Mouse (Mus musculus) midbrain, embryonic 11.5 days (tissue): ENCODE measurements at regions not wholly inside any gene's neighbourhood (a gene's known extent, or its start where the extent isn't known, plus 50 kb on each side); places are given as distances from the start of the nearest gene placed in this dataset.
"Not testable (repeated sequence)": the region's sequence is repeated elsewhere in the genome, so short reads cannot be mapped to it uniquely, and the experiment has no call there.

Source experiments
- ATAC-seq: fragments of 200-750 bp; cut with Nextera tagmentation; 2 replicates; pipeline ENCODE4 v1.8.0; 2017; ENCODE audit warnings: moderate TSS enrichment, moderate library complexity; ENCODE audit not compliant: low FRiP score
- DNase-seq: peaks from one replicate; pipeline ENCODE4 v3.0.0; 2015; ENCODE audit warnings: low spot score; ENCODE audit errors: missing footprints
- H3K27ac ChIP-seq: fragments of 300-500 bp; sonication (generic); 2 replicates; pipeline ENCODE4 v1.5.1; 2014; ENCODE audit warnings: low read depth, low read length
- H3K27me3 ChIP-seq: fragments of 300-500 bp; sonication (generic); 2 replicates; pipeline ENCODE4 v1.6.1; 2014; ENCODE audit warnings: mild to moderate bottlenecking, low read length, moderate library complexity, mixed read lengths; ENCODE audit not compliant: control insufficient read depth, insufficient read depth
- H3K36me3 ChIP-seq: fragments of 300-500 bp; sonication (generic); 2 replicates; pipeline ENCODE4 v1.6.1; 2014; ENCODE audit warnings: mild to moderate bottlenecking, low read length, moderate library complexity, mixed read lengths; ENCODE audit not compliant: control insufficient read depth, insufficient read depth
- H3K4me1 ChIP-seq: fragments of 300-500 bp; sonication (generic); 2 replicates; pipeline ENCODE4 v1.6.1; 2014; ENCODE audit warnings: low read length; ENCODE audit not compliant: control insufficient read depth, insufficient read depth
- H3K4me2 ChIP-seq: fragments of 300-500 bp; sonication (generic); 2 replicates; pipeline ENCODE4 v1.6.1; 2014; ENCODE audit warnings: mild to moderate bottlenecking, moderate library complexity
- H3K4me3 ChIP-seq: fragments of 300-500 bp; sonication (generic); 2 replicates; pipeline ENCODE4 v1.5.1; 2014; ENCODE audit warnings: low read depth, low read length
- H3K9ac ChIP-seq: fragments of 300-500 bp; sonication (generic); 2 replicates; pipeline ENCODE4 v1.6.1; 2014; ENCODE audit warnings: low read length
- H3K9me3 ChIP-seq: fragments of 300-500 bp; sonication (generic); 2 replicates; pipeline ENCODE4 v1.6.1; 2016; ENCODE audit warnings: low read length; ENCODE audit not compliant: control insufficient read depth
- WGBS: fragments of 180-500 bp; shearing (Covaris S2); extraction: QIAGEN DNeasy Blood & Tissue Kit; methylation state at CpG from one replicate; pipeline ENCODE4 v1.1.7; 2014; 5-methylcytosine and 5-hydroxymethylcytosine counted together

GRCm38 (mm10) chr3:31708367-31708766 is 193.9 kb upstream of the Kcnmb2 start:
- not testable (repeated sequence) for H3K4me2 ChIP-seq, H3K4me1 ChIP-seq, H3K36me3 ChIP-seq, H3K27ac ChIP-seq, H3K9me3 ChIP-seq, ATAC-seq, H3K9ac ChIP-seq, DNase-seq, H3K27me3 ChIP-seq, H3K4me3 ChIP-seq

GRCm38 (mm10) chr3:31741289-31741688 is 161.0 kb upstream of the Kcnmb2 start:
- no peak for ATAC-seq
- Histone ChIP-seq H3K4me1 (no peaks in the 10 kb centered on the region), H3K27me3 (no peaks in the 10 kb centered on the region), H3K9me3 (no peaks in the 10 kb centered on the region), H3K36me3 (no peaks in the 10 kb centered on the region), H3K4me2 (no peak overlapping the region), H3K27ac (no peak overlapping the region), H3K4me3 (no peak overlapping the region), H3K9ac (no peak overlapping the region)
- DNase-seq, result no peak
- 83% methylated on average over 1 of the region's 1 CpGs for WGBS

GRCm38 (mm10) chr3:31755881-31756280 is 146.4 kb upstream of the Kcnmb2 start:
- H3K27ac ChIP-seq, result no peak overlapping the region
- no peak overlapping the region for H3K4me2 ChIP-seq
- no peak for ATAC-seq
- H3K9me3 ChIP-seq, result no peaks in the 10 kb centered on the region
- no peak overlapping the region for H3K4me3 ChIP-seq
- H3K4me1 ChIP-seq, result no peaks in the 10 kb centered on the region
- no peak overlapping the region for H3K9ac ChIP-seq
- no peaks in the 10 kb centered on the region for H3K36me3 ChIP-seq
- DNase-seq, result no peak
- no peaks in the 10 kb centered on the region for H3K27me3 ChIP-seq
- 85% methylated on average over 4 of the region's 4 CpGs for WGBS

- no peak overlapping the region for H3K27ac ChIP-seq
- H3K4me3 ChIP-seq, result no peak overlapping the region
- no peaks in the 10 kb centered on the region for H3K36me3 ChIP-seq
- no peaks in the 10 kb centered on the region for H3K9me3 ChIP-seq
- ATAC-seq (no peak), DNase-seq (no peak)
- H3K27me3 ChIP-seq, result no peaks in the 10 kb centered on the region
- WGBS, result 92% methylated on average over 1 of the region's 1 CpGs
- H3K9ac ChIP-seq, result no peak overlapping the region
- H3K4me1 ChIP-seq, result no peaks in the 10 kb centered on the region
- no peak overlapping the region for H3K4me2 ChIP-seq
These were observed 133.1 kb upstream of the Kcnmb2 start for GRCm38 (mm10) chr3:31769193-31769592.

GRCm38 (mm10) chr3:31790342-31790970 is 111.9 kb upstream of the Kcnmb2 start:
- 38% methylated on average over 4 of the region's 4 CpGs for WGBS
- H3K9me3 ChIP-seq, result no peaks in the 10 kb centered on the region
- H3K27ac ChIP-seq, result no peak overlapping the region
- H3K9ac ChIP-seq, result no peak overlapping the region
- DNase-seq (peak; percentile 88), ATAC-seq (peak; percentile 66; the same call in 1 of the 2 replicates)
- H3K36me3 ChIP-seq, result no peaks in the 10 kb centered on the region
- no peak overlapping the region for H3K4me3 ChIP-seq
- no peaks in the 10 kb centered on the region for H3K4me1 ChIP-seq
- H3K4me2 ChIP-seq, result no peak overlapping the region
- H3K27me3 ChIP-seq, result no peaks in the 10 kb centered on the region

GRCm38 (mm10) chr3:31793466-31794040 is 108.8 kb upstream of the Kcnmb2 start:
- no peak overlapping the region for H3K4me3 ChIP-seq
- H3K4me2 ChIP-seq, result no peak overlapping the region
- H3K36me3 ChIP-seq, result no peaks in the 10 kb centered on the region
- no peak for DNase-seq
- H3K27ac ChIP-seq, result no peak overlapping the region
- H3K9me3 ChIP-seq, result no peaks in the 10 kb centered on the region
- no peak overlapping the region for H3K9ac ChIP-seq
- WGBS, result 94% methylated on average over 8 of the region's 8 CpGs
- H3K4me1 ChIP-seq, result no peaks in the 10 kb centered on the region
- no peaks in the 10 kb centered on the region for H3K27me3 ChIP-seq
- ATAC-seq, result no peak

GRCm38 (mm10) chr3:31796621-31797020 is 105.7 kb upstream of the Kcnmb2 start:
- no peak overlapping the region for H3K9ac ChIP-seq
- no peak for ATAC-seq
- no peaks in the 10 kb centered on the region for H3K9me3 ChIP-seq
- no peak overlapping the region for H3K27ac ChIP-seq
- no peaks in the 10 kb centered on the region for H3K36me3 ChIP-seq
- DNase-seq, result no peak
- WGBS, result 91% methylated on average over 2 of the region's 2 CpGs
- no peak overlapping the region for H3K4me2 ChIP-seq
- no peaks in the 10 kb centered on the region for H3K4me1 ChIP-seq
- no peaks in the 10 kb centered on the region for H3K27me3 ChIP-seq
- no peak overlapping the region for H3K4me3 ChIP-seq

- ATAC-seq (no peak), DNase-seq (no peak)
- no peak overlapping the region for H3K4me3 ChIP-seq
- H3K27ac ChIP-seq, result no peak overlapping the region
- no peaks in the 10 kb centered on the region for H3K4me1 ChIP-seq
- H3K9ac ChIP-seq, result no peak overlapping the region
- H3K9me3 ChIP-seq, result no peaks in the 10 kb centered on the region
- H3K4me2 ChIP-seq, result no peak overlapping the region
- H3K36me3 ChIP-seq, result no peaks in the 10 kb centered on the region
- H3K27me3 ChIP-seq, result no peaks in the 10 kb centered on the region
- 92% methylated on average over 4 of the region's 4 CpGs for WGBS
These were observed 103.1 kb upstream of the Kcnmb2 start for GRCm38 (mm10) chr3:31799192-31799591.

- H3K4me3 ChIP-seq, result no peak overlapping the region
- H3K4me2 ChIP-seq, result no peak overlapping the region
These were observed 98.3 kb upstream of the Kcnmb2 start for GRCm38 (mm10) chr3:31804038-31804437.

More at GRCm38 (mm10) chr3:31804038-31804437, 98.3 kb upstream of the Kcnmb2 start:
- H3K9ac ChIP-seq, result no peak overlapping the region
- H3K27ac ChIP-seq, result no peak overlapping the region
- ATAC-seq (no peak), DNase-seq (no peak)
- H3K36me3 ChIP-seq, result no peaks in the 10 kb centered on the region
- 59% methylated on average over 5 of the region's 5 CpGs for WGBS
- no peaks in the 10 kb centered on the region for H3K27me3 ChIP-seq
- no peaks in the 10 kb centered on the region for H3K9me3 ChIP-seq
- H3K4me1 ChIP-seq, result no peaks in the 10 kb centered on the region
